Mouse (Mus musculus) hindbrain, embryonic 16.5 days (tissue): Measurements from ENCODE around the gene Kdm2a. TPM values are rescaled to one million over a fixed set of nuclear protein-coding genes. Genes with fewer than 3 reads are reported as not detected.
A peak's percentile ranks its signal among the peaks of the same experiment; 100 is the strongest.
"Not testable (repeated sequence)": the region's sequence is repeated elsewhere in the genome, so short reads cannot be mapped to it uniquely, and the experiment has no call there.

Experiments
- ATAC-seq: fragments of 200-750 bp; cut with Nextera tagmentation; 2 replicates; pipeline ENCODE4 v1.8.0; 2017; ENCODE audit warnings: moderate TSS enrichment, moderate library complexity
- H3K27ac ChIP-seq: fragments of 300-500 bp; sonication (generic); 2 replicates; pipeline ENCODE4 v1.5.1; 2014; ENCODE audit warnings: low read depth, mild to moderate bottlenecking, control low read depth, low read length, moderate library complexity
- H3K27me3 ChIP-seq: fragments of 300-500 bp; sonication (generic); replicated peaks from 2 replicates; pipeline ENCODE4 v1.6.1; 2014; ENCODE audit warnings: low read length; ENCODE audit not compliant: control insufficient read depth, insufficient read depth
- H3K36me3 ChIP-seq: fragments of 300-500 bp; sonication (generic); 2 replicates; pipeline ENCODE4 v1.6.1; 2014; ENCODE audit warnings: mild to moderate bottlenecking, low read length, moderate library complexity, mixed read lengths; ENCODE audit not compliant: control insufficient read depth, insufficient read depth
- H3K4me1 ChIP-seq: fragments of 300-500 bp; sonication (generic); 2 replicates; pipeline ENCODE4 v1.6.1; 2014; ENCODE audit warnings: low read depth, low read length; ENCODE audit not compliant: control insufficient read depth, insufficient read depth
- H3K4me2 ChIP-seq: fragments of 300-500 bp; sonication (generic); 2 replicates; pipeline ENCODE4 v1.6.1; 2014; ENCODE audit warnings: mild to moderate bottlenecking, low read length, control low read depth, moderate library complexity
- H3K4me3 ChIP-seq: fragments of 300-500 bp; sonication (generic); 2 replicates; pipeline ENCODE4 v1.5.1; 2014; ENCODE audit warnings: mild to moderate bottlenecking, low read length, control low read depth, moderate library complexity
- H3K9ac ChIP-seq: fragments of 300-500 bp; sonication (generic); 2 replicates; pipeline ENCODE4 v1.6.1; 2014; ENCODE audit warnings: low read depth, mild to moderate bottlenecking, control low read depth, low read length, moderate library complexity
- H3K9me3 ChIP-seq: fragments of 300-500 bp; sonication (generic); 2 replicates; pipeline ENCODE4 v1.6.1; 2014; ENCODE audit warnings: mild to moderate bottlenecking, low read length, moderate library complexity; ENCODE audit not compliant: control insufficient read depth
- WGBS: fragments of 180-500 bp; shearing (Covaris S2); extraction: QIAGEN DNeasy Blood & Tissue Kit; methylation state at CpG from one replicate; pipeline ENCODE4 v1.1.7; 2014; 5-methylcytosine and 5-hydroxymethylcytosine counted together
- polyA plus RNA-seq: library from polyadenylated mRNA; unstranded; fragments of >200 nt; fragmentation: Nextera tagmentation; extraction: Ambion mirVana; gene quantifications from 2 replicates; pipeline ENCODE4 v1.2.1, GENCODE M21; 2015

The Kdm2a gene
- polyA plus RNA-seq, 1 experiment from 2014 or later, result 29.8 TPM

DNA sequence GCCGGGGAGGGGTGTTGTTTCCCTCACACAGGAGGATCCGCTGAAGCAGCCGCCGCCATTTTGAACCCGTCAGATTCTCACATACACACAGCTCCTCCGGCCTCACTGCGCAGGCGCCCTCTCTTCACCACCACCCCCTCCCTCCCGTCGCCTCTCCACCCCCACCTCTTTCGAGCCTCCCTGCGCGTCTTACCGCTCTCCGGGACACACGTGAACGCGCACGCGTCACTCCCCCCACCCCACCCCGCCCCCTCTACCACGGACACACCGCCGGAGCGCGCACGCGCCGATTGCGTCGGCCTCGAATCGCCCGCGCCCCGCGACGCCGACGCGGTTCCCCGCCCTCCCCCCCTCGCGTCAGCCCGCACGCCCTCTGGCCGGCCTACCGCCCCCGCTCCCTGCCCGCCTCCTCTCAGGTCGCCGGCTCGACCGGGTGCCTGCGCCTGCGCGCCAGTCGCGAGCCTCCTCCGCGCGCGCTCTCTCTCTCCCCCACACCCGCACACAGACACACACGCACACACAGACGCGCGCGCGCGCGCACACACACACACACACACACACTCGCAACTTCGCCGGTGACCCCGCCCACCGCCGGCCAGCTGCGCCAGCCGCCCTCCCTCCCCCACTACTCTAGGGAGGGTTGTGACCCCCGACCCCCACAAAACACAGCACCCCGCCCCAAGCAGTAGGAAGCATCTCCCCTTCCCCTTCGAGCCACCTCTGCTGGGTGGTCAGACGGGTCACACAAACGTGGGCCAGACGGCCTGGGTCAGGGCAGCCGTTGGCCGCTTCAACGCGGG is 887 bp downstream of the Kdm2a start:
- WGBS, result under 1% methylated on average over 55 of the region's 90 CpGs
- H3K27me3 ChIP-seq, result no peaks in the 10 kb centered on the region
- no peaks in the 10 kb centered on the region for H3K36me3 ChIP-seq
- no peaks in the 10 kb centered on the region for H3K9me3 ChIP-seq
- H3K9ac ChIP-seq, result peak overlapping the region; percentile 99
- peaks cover 21% of the 10 kb centered on the region for H3K4me1 ChIP-seq
- ATAC-seq, result peak; percentile 94
- peak overlapping the region; percentile 96 for H3K27ac ChIP-seq
- peak overlapping the region; percentile 86 for H3K4me2 ChIP-seq
- H3K4me3 ChIP-seq, result peak overlapping the region; percentile 99

DNA sequence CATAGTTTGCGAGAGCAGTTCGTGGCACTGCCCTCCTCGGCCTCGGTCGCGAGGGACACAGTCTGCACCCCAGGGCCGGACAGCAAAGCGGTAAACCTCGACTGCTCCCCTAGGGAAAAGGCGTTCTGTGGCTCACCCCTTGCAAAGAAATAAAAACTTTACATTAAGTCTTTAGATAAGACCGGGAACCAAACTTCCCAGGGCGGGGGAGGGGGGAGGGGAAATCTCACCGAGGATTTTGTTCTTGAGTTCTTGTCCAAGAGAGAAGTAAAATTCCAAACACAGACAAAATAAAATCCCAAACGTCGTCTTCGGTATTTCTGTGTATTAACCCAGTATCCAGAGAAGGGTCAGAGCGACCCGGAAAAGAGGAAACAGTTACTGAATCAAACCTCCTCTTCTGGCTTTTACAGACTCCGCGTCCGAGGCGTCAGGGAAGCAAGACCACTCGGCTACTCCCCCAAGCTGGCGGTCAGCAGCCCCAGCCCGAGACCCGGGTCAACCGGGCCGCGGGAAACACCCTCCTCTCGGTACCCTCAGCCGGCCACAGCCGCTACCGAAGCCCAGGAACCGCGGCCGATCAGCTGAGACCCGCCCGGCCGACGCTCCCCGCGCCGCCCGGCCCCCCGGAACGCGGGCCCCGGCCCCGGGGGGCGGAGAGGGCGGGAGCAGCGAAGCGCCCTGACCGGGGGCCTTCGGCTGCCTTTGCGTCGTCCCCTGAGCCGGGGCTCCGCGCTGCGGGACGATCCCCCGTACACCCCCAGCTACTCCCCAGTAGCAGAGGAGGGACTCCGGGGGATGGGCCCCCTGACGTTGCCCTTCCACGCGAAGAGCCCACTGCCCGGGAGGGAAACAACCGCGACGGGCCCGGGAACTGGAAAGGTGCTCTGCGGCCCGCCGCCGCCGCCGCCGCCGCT is 1.7 kb downstream of the Kdm2a start:
- Histone ChIP-seq H3K4me1 (peaks cover 23% of the 10 kb centered on the region), H3K36me3 (no peaks in the 10 kb centered on the region), H3K4me3 (peak overlapping the region; percentile 99), H3K27me3 (no peaks in the 10 kb centered on the region), H3K9me3 (no peaks in the 10 kb centered on the region), H3K27ac (peak overlapping the region; percentile 96), H3K4me2 (peak overlapping the region; percentile 86), H3K9ac (peak overlapping the region; percentile 99)
- peak; percentile 55 for ATAC-seq
- 0% methylated on average over 59 of the region's 80 CpGs for WGBS

DNA sequence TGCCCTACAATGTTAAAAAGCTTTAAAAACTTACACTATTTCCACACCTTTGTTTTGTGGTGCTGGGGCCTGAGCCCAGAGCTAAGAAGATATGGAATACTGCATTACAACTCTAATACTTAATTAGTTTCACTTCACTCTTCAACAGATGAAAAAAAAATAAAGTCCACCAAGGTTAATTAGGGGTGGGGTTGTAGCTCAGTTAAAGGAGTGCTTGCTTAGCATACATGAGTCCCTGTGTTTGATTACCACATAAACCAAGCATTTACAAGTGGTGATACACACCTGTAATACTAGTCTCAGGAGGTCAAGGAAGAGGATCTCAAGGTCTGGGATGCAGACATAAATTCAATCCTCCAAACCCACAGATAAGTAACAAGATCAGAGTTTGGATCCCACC is 10.8 kb downstream of the Kdm2a start:
- H3K4me3 ChIP-seq, result no peak overlapping the region
- peaks cover 2% of the 10 kb centered on the region; the same call in 1 of the 2 replicates for H3K4me1 ChIP-seq
- H3K9ac ChIP-seq, result no peak overlapping the region
- H3K27me3 ChIP-seq, result no peaks in the 10 kb centered on the region
- ATAC-seq, result no peak
- H3K9me3 ChIP-seq, result no peaks in the 10 kb centered on the region
- H3K27ac ChIP-seq, result no peak overlapping the region
- no peak overlapping the region for H3K4me2 ChIP-seq
- no peaks in the 10 kb centered on the region for H3K36me3 ChIP-seq

DNA sequence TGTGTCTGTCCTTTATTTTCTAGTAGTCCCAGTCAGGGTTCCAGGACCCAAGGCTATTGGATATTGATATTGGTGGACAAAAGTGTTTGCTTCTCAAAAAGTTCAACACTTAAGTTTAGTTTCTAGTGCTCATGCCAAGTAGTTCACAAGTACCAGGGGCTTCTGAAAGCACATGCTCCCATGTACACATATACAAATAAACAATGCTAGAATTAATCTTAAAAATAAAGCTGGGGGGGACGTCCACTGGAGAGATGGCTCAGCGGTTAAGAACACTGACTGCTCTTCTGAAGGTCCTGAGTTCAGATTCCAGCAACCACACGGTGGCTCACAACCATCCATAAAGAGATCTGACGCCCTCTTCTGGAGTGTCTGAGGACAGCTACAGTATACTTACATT is 13.1 kb downstream of the Kdm2a start:
- Histone ChIP-seq H3K27me3 (no peaks in the 10 kb centered on the region), H3K4me3 (no peak overlapping the region), H3K9ac (no peak overlapping the region), H3K27ac (no peak overlapping the region), H3K4me1 (no peaks in the 10 kb centered on the region), H3K36me3 (no peaks in the 10 kb centered on the region), H3K9me3 (no peaks in the 10 kb centered on the region), H3K4me2 (no peak overlapping the region)
- WGBS, result 85% methylated on average over 4 of the region's 4 CpGs
- no peak for ATAC-seq

DNA sequence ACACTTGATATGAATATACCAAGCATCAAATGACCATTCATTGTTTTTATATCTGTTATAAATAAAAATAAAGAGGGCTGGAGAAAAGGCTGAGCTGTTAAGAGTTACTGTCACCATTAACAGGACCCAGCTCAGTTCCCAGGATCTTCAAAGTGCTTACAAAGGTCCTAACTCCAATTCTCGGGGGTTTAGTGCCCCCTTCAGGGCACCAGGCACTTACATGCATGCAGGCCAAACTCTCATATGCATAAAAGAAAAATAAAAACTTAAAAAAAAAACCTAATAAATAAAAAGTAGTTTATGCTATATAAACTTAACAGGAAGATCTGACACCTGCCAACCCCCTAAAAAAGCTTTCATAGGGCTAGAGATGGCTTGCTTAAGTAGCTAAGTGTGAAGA is 13.8 kb downstream of the Kdm2a start:
- no peak overlapping the region for H3K4me2 ChIP-seq
- no peak overlapping the region for H3K9ac ChIP-seq
- no peaks in the 10 kb centered on the region for H3K36me3 ChIP-seq
- 35% methylated on average over 1 of the region's 1 CpGs for WGBS
- no peak overlapping the region for H3K4me3 ChIP-seq
- no peak for ATAC-seq
- no peak overlapping the region for H3K27ac ChIP-seq
- no peaks in the 10 kb centered on the region for H3K9me3 ChIP-seq
- H3K27me3 ChIP-seq, result no peaks in the 10 kb centered on the region
- no peaks in the 10 kb centered on the region for H3K4me1 ChIP-seq

DNA sequence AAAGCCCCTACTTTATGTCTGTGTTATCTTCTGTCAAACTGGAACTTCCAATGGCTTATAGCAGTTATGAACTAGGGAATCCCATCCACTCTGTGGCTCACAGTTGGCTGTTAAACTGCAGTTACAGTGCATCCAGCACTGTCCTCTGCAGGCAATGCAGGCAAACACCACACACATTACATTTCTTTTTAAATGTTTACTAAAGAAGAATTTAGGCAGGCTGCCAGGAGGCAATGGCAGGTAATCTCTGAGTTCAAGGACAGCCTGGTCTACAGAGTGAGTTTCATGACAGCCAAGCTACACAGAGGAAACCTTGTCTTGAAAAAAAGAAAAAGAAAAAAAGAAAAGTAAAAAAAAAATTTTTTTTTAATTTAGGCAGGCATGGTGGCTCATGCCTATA is 14.8 kb downstream of the Kdm2a start:
- no peak overlapping the region for H3K4me2 ChIP-seq
- H3K9me3 ChIP-seq, result no peaks in the 10 kb centered on the region
- no peak overlapping the region for H3K27ac ChIP-seq
- no peaks in the 10 kb centered on the region for H3K36me3 ChIP-seq
- no peak for ATAC-seq
- no peaks in the 10 kb centered on the region for H3K27me3 ChIP-seq
- H3K9ac ChIP-seq, result no peak overlapping the region
- H3K4me3 ChIP-seq, result no peak overlapping the region
- H3K4me1 ChIP-seq, result no peaks in the 10 kb centered on the region

DNA sequence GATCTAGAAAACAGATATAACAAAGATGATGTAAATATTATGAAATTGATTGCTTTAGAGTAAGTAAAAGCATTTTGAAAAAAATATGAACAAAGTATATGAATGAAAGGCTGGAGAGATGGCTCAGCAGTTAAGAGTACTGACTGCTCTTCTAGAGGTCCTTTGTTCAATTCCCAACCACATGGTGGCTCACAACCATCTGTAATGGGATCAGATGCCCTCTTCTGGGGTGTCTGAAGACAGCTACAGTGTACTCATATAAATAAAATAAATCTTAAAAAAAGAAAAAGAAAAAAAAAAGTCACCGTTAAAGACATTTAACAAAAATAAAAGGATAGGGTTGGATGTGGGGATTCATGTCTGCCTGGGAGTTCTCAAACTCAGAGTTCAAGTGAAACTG is 15.8 kb downstream of the Kdm2a start:
- WGBS, result 90% methylated on average over 1 of the region's 1 CpGs
- H3K27ac ChIP-seq, H3K9ac ChIP-seq, H3K4me3 ChIP-seq, H3K36me3 ChIP-seq, H3K4me2 ChIP-seq, ATAC-seq, H3K4me1 ChIP-seq, H3K9me3 ChIP-seq, H3K27me3 ChIP-seq: not testable (repeated sequence)

DNA sequence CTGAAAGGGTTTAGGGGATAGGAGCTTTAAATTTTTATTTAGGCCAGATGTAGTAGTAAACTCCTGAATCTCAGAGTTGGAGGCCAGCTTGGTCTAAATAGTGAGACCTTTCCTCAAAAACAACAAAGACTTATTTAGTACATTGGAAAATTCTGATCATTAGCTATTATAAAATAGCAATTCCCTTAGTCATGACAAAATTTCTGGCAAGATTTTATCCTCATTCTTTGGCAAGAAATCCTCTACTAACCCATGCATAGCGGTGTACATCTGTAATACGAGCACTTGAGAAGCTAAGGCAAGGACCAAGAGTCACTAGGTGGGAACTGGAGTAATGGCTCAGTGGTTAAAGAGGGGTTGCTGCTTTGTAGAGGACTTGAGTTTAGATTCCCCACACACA is 27.4 kb downstream of the Kdm2a start:
- no peak for ATAC-seq
- Histone ChIP-seq H3K36me3 (no peaks in the 10 kb centered on the region), H3K9me3 (no peaks in the 10 kb centered on the region), H3K4me3 (no peak overlapping the region), H3K4me1 (no peaks in the 10 kb centered on the region), H3K9ac (no peak overlapping the region), H3K27me3 (no peaks in the 10 kb centered on the region), H3K27ac (no peak overlapping the region), H3K4me2 (no peak overlapping the region)
- 88% methylated on average over 2 of the region's 2 CpGs for WGBS

DNA sequence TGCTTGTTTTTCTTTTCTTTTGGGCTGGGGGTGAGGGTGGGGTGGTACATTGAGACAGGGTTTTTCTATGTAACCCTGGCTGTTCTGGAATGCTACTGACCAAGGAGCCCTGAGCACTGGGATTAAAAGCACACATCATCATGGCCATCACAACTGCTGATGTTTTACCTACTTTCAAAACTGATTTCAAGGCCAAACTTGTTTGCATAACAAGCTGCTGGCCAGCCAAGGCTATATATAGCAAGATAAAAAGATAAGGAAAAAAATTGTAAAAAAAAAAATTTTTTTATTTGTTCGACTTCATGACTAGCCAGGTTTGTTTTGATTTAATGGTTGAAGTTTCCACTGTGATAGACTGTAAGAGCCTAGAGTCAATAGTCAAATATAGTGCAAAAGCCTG is 27.8 kb downstream of the Kdm2a start:
- no peaks in the 10 kb centered on the region for H3K9me3 ChIP-seq
- H3K4me2 ChIP-seq, result no peak overlapping the region
- H3K27ac ChIP-seq, result no peak overlapping the region
- 91% methylated on average over 1 of the region's 1 CpGs for WGBS
- no peak for ATAC-seq
- H3K4me3 ChIP-seq, result no peak overlapping the region
- no peak overlapping the region for H3K9ac ChIP-seq
- no peaks in the 10 kb centered on the region for H3K27me3 ChIP-seq
- no peaks in the 10 kb centered on the region; the same call in 1 of the 2 replicates for H3K36me3 ChIP-seq
- H3K4me1 ChIP-seq, result no peaks in the 10 kb centered on the region
